In the genomic region with DNA sequence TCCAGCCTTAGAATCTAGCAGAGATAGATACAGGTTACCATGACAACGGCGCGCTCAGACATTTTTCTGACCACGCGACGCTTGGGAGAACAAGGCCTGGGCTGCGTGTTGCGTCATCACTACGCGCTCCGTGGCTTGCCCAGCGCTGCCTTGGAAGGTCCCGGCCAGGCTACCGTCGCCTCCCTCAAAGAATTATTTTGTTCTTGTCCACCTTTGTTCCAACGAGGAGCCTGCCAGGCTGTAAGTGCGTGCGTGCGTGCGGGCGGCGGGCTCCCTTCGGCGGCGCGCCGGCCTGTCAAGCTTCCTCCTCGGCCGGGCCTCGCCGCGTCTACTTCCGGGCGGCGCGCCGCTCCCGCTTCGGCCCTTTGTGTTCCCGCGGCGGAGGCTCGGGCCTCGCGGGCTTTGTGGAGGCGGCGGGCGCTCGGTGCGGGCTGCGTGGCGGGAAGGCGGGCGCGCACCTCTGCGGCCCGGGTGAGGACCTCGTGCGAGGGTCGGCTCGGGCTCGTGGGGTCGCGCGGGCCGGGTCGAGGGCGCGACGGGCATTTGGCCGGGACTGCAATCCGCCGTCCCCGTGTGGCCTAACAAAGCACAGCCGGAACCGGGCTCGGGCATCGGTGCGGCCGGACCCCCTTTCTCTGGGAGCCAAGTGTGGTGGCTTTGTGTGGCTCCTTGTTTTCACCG, we compare ENCODE assay signal across 8 mouse cellular contexts. TPM values are rescaled to one million over a fixed set of nuclear protein-coding genes. Genes with fewer than 3 reads are reported as not detected.
DNase-seq lines count a peak whose midpoint lies in the region; ATAC-seq lines count a peak whose summit lies in the region.

Gene Smarcad1 (plus strand): TSS at position 93 of the 681 bp plus-strand sequence.

- DNase-seq in adipocyte (ENCODE audit: low spot score), result peak; percentile 98
- peak; percentile 99 for DNase-seq in embryo, embryonic 10 days (ENCODE audit: low spot score)
- peak; percentile 85 for DNase-seq in gastrocnemius, postnatal 10 days
- DNase-seq in induced T-regulatory cell, adult 2 months (ENCODE audit: low read depth), result peak; percentile 95
- peak; percentile 87 to 95 for DNase-seq in left cerebral cortex, adult 9 months (ENCODE audit: low spot score in 2 of 2)
- DNase-seq in right cerebral cortex, postnatal 14 days, result peak; percentile 93
- peak; percentile 83 to 88 for DNase-seq in urinary bladder, postnatal 36 days (ENCODE audit: low spot score in 2 of 2)

- peak; percentile 96 for ATAC-seq in megakaryocyte progenitor cell, adult 5-6 weeks (replicated peaks; ENCODE audit: poor library complexity)

RNA-seq across cellular contexts. Expression of gene Smarcad1, which starts in this region (rescaled TPM):
- 10 to 100 TPM; 17.2 to 24.7 TPM for total RNA-seq in gastrocnemius, postnatal 10 days (2021)
- total RNA-seq in megakaryocyte progenitor cell, adult 5-6 weeks (2015), result 51.2 and 71.6 TPM in 2 replicates
- 56.6 and 79.8 TPM in 2 replicates for total RNA-seq in megakaryocyte progenitor cell, adult 5-6 weeks (2017)

Comparison
In these comparisons a context has a peak if more than half of its experiments do, and no peak if none do; other contexts are left out.
1. Peak in every context shown above with its lines: DNase-seq and ATAC-seq.